Mouse (Mus musculus) right cerebral cortex, postnatal 25 days (tissue): ENCODE data around the gene Myt1l.
A peak's percentile ranks its signal among the peaks of the same experiment; 100 is the strongest.

ENCODE experiments used
- DNase-seq: peaks from one replicate; pipeline ENCODE4 v3.0.0; 2022

Myt1l gene

GRCm38 (mm10) chr12:29570351-29570750, 42.2 kb downstream of the Myt1l start:
- DNase-seq: no peak

DNA sequence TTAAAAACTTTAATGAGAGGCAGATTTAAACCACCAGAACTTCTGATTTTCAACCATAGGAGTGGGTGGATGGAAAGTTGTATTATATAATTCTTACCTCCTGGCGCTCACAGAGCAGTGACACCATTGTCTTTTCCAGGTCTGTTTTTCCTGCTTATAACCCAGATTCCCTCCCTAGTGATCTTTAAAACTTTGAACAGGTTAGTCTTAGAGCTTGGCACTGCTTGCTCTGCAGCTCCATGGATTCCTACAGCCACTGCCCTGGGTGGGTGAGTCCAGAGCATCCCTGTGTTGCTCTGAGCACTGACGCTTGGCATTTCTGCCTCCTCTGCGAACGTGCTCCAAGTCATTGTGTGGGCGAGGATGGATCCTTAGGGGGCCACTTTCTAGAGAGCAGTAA, 43.4 kb downstream of the Myt1l start:
- DNase-seq: no peak

- DNase-seq: peak; percentile 49
Measured at GRCm38 (mm10) chr12:29593787-29594186, 65.6 kb downstream of the Myt1l start.

DNA sequence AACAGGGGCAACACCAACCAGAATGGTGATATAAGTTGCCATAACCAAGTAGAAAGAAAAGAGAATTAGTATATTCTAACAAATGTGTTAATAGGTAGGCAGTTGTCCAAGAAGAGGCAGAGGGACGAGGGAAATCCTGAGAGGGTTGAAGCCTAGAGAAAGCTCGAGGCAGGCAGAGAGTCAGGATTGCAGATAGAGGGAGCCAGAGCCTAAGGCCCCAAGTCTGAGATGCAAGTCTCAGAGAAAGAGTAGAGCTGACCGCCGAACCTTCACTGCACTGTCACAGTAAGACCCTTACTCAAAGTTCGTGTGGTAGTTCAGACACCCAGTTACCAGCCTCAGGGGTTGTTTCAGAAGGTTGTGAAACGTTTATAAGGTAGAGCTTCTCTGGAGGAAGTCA, 71.7 kb downstream of the Myt1l start:
- DNase-seq: no peak

DNA sequence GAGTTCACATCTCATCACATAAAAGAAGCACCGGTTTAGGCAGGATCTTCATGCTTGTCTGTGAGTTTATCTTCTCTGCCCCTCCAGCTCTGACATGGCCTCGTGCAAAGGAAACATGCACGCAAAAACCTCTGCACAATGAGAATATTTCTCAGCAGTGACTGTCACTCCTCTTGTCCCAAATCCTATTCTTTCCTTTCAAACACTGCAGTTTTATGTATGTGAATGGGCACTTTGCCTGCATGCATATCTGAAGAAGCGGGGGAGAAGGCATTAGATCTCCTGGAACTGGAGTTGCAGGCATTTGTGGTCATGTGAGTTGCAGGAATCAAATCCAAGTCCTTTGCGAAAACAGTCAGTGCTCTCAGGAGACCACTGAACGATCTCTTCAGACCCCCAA, 73.0 kb downstream of the Myt1l start:
- no peak for DNase-seq

DNA sequence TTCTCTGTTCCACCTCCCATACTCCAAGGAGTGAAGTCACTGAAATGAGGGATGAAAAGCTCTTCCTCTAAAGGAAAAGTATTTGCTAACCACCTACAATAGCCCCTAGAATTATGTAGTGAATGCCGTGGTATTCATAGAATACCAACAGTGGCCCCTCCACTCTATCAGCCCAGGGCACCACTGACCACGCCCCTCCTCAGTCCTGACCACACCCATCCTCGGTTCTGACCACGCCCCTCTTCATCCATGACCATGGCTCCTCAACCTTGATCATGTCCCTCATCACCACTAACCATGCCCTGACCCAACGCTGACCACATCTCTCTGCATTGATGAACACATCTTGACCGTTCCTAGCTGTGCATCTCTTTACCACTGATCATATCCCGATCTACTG, 76.5 kb downstream of the Myt1l start:
- no peak for DNase-seq

- no peak for DNase-seq
Measured at GRCm38 (mm10) chr12:29605124-29605523, 76.9 kb downstream of the Myt1l start.

GRCm38 (mm10) chr12:29606221-29606620, 78.0 kb downstream of the Myt1l start:
- DNase-seq: peak; percentile 42

DNA sequence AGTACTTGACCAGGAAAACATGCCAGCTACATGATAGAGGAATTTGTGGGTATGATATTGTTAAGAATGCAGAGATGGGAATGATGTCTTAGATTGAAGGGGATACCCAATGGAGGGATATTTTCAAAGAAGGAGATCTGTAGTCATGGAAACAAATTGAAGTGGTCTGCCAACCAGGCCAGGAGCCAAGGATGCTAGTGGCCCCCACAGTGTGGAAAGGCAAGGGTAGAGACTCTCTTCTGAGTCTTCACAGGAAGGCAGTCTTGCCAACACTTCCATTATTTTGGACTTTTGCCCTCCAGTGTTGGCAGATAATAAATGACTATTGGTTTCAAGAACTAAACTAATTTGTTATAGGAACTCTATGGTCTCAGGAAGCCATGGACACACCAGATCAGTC, 89.6 kb downstream of the Myt1l start:
- DNase-seq: no peak

GRCm38 (mm10) chr12:29621530-29621929, 93.3 kb downstream of the Myt1l start:
- DNase-seq: no peak

DNA sequence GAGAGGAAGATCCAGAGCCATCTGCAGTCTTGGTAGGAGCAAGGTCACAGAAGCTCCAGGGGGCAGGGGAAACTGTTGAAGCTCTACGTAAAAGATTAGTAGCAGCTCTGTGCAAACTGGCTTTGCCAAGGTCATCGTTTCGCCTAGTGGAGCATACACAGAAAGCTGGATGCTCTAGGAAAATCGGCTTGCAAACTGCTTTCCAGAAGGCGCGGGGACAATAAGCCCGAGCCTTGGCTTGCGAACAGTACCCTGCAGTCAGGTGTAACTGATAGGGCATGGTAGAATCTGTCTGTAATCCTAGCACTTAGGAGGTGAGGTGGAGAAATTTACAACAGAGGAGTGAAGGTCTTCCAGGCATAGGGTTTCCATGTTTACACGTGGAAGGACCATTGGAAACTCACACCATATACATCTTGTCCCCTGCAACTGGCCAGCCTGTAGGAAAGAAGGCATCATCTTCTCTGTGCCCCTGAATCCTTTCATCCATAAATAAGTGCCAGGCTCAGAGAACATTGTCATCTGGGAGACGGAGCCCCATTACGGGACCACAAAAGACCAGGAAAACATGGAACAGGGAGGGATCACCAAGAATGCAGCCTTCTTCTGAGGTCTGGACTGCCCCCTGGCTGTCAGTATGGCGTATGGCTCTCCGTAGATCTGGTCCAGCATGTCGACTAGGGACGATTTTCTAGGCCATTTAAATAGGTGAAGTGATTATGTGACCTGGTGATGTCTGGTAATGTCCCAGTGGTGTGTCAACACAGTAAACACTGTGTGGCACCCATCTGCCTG, 100.0 kb downstream of the Myt1l start:
- no peak for DNase-seq

DNA sequence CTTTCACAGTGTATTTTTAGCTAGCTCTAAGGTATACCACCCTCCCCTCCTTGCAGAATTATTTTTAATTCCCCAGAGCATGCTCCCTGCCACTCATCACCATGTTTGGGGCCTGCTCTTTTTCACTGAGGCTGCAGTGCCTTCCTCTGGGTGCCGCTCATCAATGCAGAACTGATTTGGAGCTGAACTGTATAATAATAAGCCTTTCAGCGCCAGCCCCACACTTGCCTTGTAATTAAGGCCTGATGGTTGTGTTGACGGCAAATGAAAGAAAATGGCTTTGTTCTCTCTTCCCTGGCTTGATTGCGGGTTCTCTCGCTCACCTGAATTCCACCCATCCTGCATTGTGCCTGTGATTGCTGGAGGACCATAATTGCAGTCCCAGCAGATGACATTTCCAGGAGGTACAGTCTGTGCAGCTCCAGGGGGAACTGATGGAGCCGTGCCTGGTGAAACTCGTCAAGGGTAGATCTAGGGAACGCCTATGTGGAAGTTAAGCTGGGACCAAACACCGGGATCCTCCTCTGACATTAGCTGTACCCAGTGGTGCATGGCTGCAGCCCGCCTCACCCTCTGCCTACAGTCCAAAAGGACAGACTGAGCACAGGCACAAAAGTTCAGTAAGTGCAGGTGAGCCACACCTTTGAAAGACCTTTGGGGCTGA, 101.8 kb downstream of the Myt1l start:
- no peak for DNase-seq

DNA sequence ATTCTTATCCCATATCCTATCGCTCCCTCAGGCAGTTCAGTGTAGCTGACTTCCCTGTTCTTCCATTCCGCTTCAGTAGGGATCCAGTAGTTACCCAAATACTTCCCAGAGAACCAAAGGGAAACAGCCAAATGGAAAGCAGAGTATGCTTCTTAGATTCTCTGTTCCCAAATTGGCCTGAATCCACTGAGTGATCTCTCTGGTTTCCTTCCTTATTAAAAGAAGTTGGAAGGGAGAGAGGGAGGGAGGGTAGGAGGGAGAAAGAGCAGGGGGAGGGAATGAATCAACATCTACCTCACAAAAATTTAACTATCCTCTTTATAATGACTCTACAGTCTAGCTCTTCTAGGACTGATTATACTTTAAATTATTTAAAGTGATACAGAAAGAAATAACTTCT, 106.3 kb downstream of the Myt1l start:
- DNase-seq: no peak

GRCm38 (mm10) chr12:29639543-29640196, 111.5 kb downstream of the Myt1l start:
- no peak for DNase-seq

DNA sequence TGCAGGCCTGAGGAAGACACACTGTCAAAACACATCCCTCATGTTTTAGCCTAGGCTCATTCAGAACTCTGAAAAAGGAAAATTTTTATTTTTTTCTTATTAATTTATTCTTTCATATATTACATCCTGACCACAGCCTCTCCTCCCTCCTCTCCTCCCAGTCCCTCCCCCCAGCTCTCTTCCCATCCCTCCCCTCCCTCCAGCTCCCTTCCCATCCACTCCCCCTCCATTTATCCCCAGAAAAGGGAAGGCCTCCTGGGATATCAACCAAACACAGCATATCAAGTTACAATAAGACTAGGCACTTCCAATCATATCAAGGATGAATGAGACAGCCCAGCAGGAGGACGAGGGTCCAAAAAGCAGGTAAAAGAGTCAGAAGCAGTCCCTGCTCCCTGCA, 112.0 kb downstream of the Myt1l start:
- no peak for DNase-seq

- DNase-seq: no peak
Measured at GRCm38 (mm10) chr12:29642915-29643314, 114.7 kb downstream of the Myt1l start.

- DNase-seq: no peak
Measured at GRCm38 (mm10) chr12:29644091-29644490, 115.9 kb downstream of the Myt1l start.

- no peak for DNase-seq
Measured at GRCm38 (mm10) chr12:29644721-29645120, 116.5 kb downstream of the Myt1l start.

DNA sequence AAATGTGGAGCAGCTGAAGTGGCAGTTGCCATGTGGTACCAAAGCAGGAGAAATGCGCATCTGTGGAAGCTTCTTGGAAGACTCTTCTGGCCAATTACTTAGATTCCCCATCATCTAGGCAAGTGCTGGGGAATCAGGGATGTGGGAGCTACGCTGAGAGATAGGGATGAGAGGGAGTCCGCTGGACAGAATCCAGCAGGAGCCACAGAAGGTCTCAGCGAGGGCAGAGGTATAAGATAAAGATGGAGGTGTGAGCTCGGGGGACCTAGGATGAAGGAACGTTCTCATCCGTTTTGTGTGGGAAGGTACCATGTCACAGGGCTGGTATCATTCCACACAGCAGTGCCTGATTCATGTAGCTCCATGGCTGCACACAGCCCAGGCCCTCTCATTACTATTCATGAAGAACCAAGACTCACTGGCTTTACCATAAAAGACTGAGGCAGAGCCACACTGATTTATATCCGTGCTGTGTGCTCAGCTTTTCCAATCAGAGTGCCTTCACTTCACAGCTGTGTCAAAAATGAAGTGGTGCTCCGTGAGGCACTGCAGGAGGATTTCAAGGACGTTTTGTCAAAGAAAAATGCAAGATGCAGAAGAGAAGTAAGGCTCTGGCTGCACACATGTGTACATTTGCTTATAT, 121.4 kb downstream of the Myt1l start:
- DNase-seq: no peak

DNA sequence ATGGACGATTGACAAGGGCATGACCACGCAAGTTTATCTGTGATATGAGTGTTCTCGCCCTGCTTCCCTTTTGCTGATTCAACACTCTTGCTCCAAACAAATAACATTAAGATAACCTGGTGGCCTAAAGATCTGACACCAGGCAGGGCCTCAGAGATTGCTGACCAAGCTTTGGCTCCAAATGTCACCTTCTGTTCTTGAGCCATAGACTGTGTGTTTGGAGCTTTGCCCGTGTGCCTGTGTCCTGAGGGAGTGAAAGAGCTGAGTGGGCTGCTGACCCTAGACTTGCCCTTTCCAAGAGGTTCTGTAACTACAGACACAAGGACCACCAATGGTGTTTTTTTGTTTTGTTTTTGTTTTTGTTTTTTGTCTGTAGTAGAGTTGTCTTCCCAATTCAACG, 124.3 kb downstream of the Myt1l start:
- no peak for DNase-seq

GRCm38 (mm10) chr12:29655197-29655632, 127.0 kb downstream of the Myt1l start:
- DNase-seq: peak; percentile 39

DNA sequence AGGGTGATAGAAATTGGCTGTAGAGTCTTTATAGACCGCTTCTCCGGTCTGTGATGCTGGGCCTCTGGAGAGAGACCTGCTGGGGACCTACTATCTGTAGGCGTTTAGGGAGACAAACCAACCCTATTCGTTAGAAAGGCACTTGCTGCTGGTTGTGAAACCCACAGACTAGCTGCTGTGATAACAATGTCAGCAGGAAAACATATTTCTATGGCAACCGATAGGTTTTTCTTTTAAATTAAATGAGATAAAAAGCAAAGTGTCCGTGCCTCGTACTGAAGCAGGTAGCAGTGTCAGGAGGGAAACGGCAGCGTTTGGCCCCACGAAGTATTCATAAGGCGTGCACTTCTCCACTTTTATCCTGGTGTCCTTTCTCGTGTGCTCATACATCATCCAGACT, 127.5 kb downstream of the Myt1l start:
- no peak for DNase-seq

GRCm38 (mm10) chr12:29657061-29657460, 128.9 kb downstream of the Myt1l start:
- no peak for DNase-seq

GRCm38 (mm10) chr12:29657870-29658269, 129.7 kb downstream of the Myt1l start:
- DNase-seq: no peak
